Mouse (Mus musculus): ENCODE data around the gene Gm5134. TPM values are rescaled to one million over a fixed set of nuclear protein-coding genes. Genes with fewer than 3 reads are reported as not detected.

Gm5134 gene
- polyA plus RNA-seq, 1 experiment from 2014 or later: not detected

GRCm38 (mm10) chr10:76028016-76028366 lies 73.7 kb downstream of the Gm5134 start:
- Histone ChIP-seq H3K9ac (ENCODE audit: low read depth, low read length) (no peak overlapping the region), H3K27ac (ENCODE audit: low read depth, low read length) (no peak overlapping the region), H3K27me3 (replicated peaks; ENCODE audit: control insufficient read depth, insufficient read depth, low read length) (no peaks in the 10 kb centered on the region), H3K4me1 (replicated peaks; ENCODE audit: control insufficient read depth, insufficient read depth, low read length) (no peaks in the 10 kb centered on the region; the same call in 1 of the 2 replicates), H3K36me3 (ENCODE audit: control insufficient read depth, insufficient read depth) (no peaks in the 10 kb centered on the region), H3K9me3 (ENCODE audit: control insufficient read depth) (0 out of 2 replicates have a peak, but pooled peaks cover 2% of the 10 kb centered on the region), H3K4me3 (ENCODE audit: low read depth, low read length) (no peak overlapping the region), H3K4me2 (replicated peaks; ENCODE audit: low read depth) (no peak overlapping the region)
- ATAC-seq: no peak
- no peak for TF ChIP-seq CTCF (IDR thresholded peaks at IDR 0.05; ENCODE audit: low read depth)
- 37% methylated on average over 4 of the region's 4 CpGs for WGBS

- H3K4me2 ChIP-seq (replicated peaks; ENCODE audit: low read depth): no peak overlapping the region
- H3K27me3 ChIP-seq (replicated peaks; ENCODE audit: control insufficient read depth, insufficient read depth, low read length): no peaks in the 10 kb centered on the region
- H3K9me3 ChIP-seq (ENCODE audit: control insufficient read depth): 0 out of 2 replicates have a peak, but pooled peaks cover 2% of the 10 kb centered on the region
- H3K9ac ChIP-seq (ENCODE audit: low read depth, low read length): no peak overlapping the region
- no peaks in the 10 kb centered on the region for H3K36me3 ChIP-seq (ENCODE audit: control insufficient read depth, insufficient read depth)
- no peak overlapping the region for H3K4me3 ChIP-seq (ENCODE audit: low read depth, low read length)
- peaks cover 4% of the 10 kb centered on the region; the same call in 1 of the 2 replicates for H3K4me1 ChIP-seq (replicated peaks; ENCODE audit: control insufficient read depth, insufficient read depth, low read length)
- no peak for TF ChIP-seq CTCF (IDR thresholded peaks at IDR 0.05; ENCODE audit: low read depth)
- ATAC-seq: no peak
- H3K27ac ChIP-seq (ENCODE audit: low read depth, low read length): no peak overlapping the region
- 65% methylated on average over 9 of the region's 9 CpGs for WGBS
Observed at GRCm38 (mm10) chr10:76028396-76028795, 74.1 kb downstream of the Gm5134 start.

- ATAC-seq: no peak
- TF ChIP-seq CTCF (IDR thresholded peaks at IDR 0.05; ENCODE audit: low read depth): no peak
- 76% methylated on average over 5 of the region's 5 CpGs for WGBS
Observed at GRCm38 (mm10) chr10:76029276-76029675, 75.0 kb downstream of the Gm5134 start.

GRCm38 (mm10) chr10:76030496-76030895 lies 76.2 kb downstream of the Gm5134 start:
- TF ChIP-seq CTCF (IDR thresholded peaks at IDR 0.05; ENCODE audit: low read depth): 0 out of 2 replicates have a peak, but pooled peaks have one; percentile 16
- no peak overlapping the region for H3K4me3 ChIP-seq (ENCODE audit: low read depth, low read length)
- no peak for ATAC-seq
- no peaks in the 10 kb centered on the region for H3K27me3 ChIP-seq (replicated peaks; ENCODE audit: control insufficient read depth, insufficient read depth, low read length)
- H3K36me3 ChIP-seq (ENCODE audit: control insufficient read depth, insufficient read depth): no peaks in the 10 kb centered on the region
- H3K9ac ChIP-seq (ENCODE audit: low read depth, low read length): no peak overlapping the region
- H3K9me3 ChIP-seq (ENCODE audit: control insufficient read depth): no peaks in the 10 kb centered on the region
- H3K4me1 ChIP-seq (replicated peaks; ENCODE audit: control insufficient read depth, insufficient read depth, low read length): peaks cover 4% of the 10 kb centered on the region; the same call in 1 of the 2 replicates
- 72% methylated on average over 5 of the region's 5 CpGs for WGBS
- H3K27ac ChIP-seq (ENCODE audit: low read depth, low read length): no peak overlapping the region
- H3K4me2 ChIP-seq (replicated peaks; ENCODE audit: low read depth): no peak overlapping the region

More at GRCm38 (mm10) chr10:76029276-76029675, 75.0 kb downstream of the Gm5134 start:
- H3K36me3 ChIP-seq (ENCODE audit: control insufficient read depth, insufficient read depth): no peaks in the 10 kb centered on the region
- no peak overlapping the region for H3K4me3 ChIP-seq (ENCODE audit: low read depth, low read length)
- H3K27ac ChIP-seq (ENCODE audit: low read depth, low read length): no peak overlapping the region
- H3K9me3 ChIP-seq (ENCODE audit: control insufficient read depth): 0 out of 2 replicates have a peak, but pooled peaks cover 2% of the 10 kb centered on the region
- no peak overlapping the region for H3K9ac ChIP-seq (ENCODE audit: low read depth, low read length)
- H3K4me2 ChIP-seq (replicated peaks; ENCODE audit: low read depth): no peak overlapping the region
- H3K27me3 ChIP-seq (replicated peaks; ENCODE audit: control insufficient read depth, insufficient read depth, low read length): no peaks in the 10 kb centered on the region
- H3K4me1 ChIP-seq (replicated peaks; ENCODE audit: control insufficient read depth, insufficient read depth, low read length): peaks cover 4% of the 10 kb centered on the region; the same call in 1 of the 2 replicates

- peak overlapping the region; percentile 62; the same call in 1 of the 2 replicates for H3K9ac ChIP-seq (ENCODE audit: low read depth, low read length)
- H3K27me3 ChIP-seq (replicated peaks; ENCODE audit: control insufficient read depth, insufficient read depth, low read length): no peaks in the 10 kb centered on the region
- peaks cover 4% of the 10 kb centered on the region; the same call in 1 of the 2 replicates for H3K4me1 ChIP-seq (replicated peaks; ENCODE audit: control insufficient read depth, insufficient read depth, low read length)
- no peak for TF ChIP-seq CTCF (IDR thresholded peaks at IDR 0.05; ENCODE audit: low read depth)
- peak overlapping the region; percentile 59 for H3K4me3 ChIP-seq (ENCODE audit: low read depth, low read length)
- 49% methylated on average over 14 of the region's 14 CpGs for WGBS
- H3K27ac ChIP-seq (ENCODE audit: low read depth, low read length): no peak overlapping the region; the same call in 1 of the 2 replicates
- peaks cover 1% of the 10 kb centered on the region for H3K36me3 ChIP-seq (ENCODE audit: control insufficient read depth, insufficient read depth)
- peak; percentile 66 for ATAC-seq
- peak overlapping the region; percentile 86 for H3K4me2 ChIP-seq (replicated peaks; ENCODE audit: low read depth)
- H3K9me3 ChIP-seq (ENCODE audit: control insufficient read depth): no peaks in the 10 kb centered on the region
Observed at GRCm38 (mm10) chr10:76031511-76032401, 77.4 kb downstream of the Gm5134 start.

- under 1% methylated on average over 56 of the region's 58 CpGs for WGBS
- Histone ChIP-seq H3K9ac (ENCODE audit: low read depth, low read length) (peak within 1 kb of the TSS; percentile 62), H3K9me3 (ENCODE audit: control insufficient read depth) (no peaks in the 10 kb centered on the region), H3K36me3 (ENCODE audit: control insufficient read depth, insufficient read depth) (peaks cover 7% of the 10 kb centered on the region), H3K27me3 (replicated peaks; ENCODE audit: control insufficient read depth, insufficient read depth, low read length) (no peaks in the 10 kb centered on the region), H3K4me3 (ENCODE audit: low read depth, low read length) (peak within 1 kb of the TSS; percentile 59), H3K4me2 (replicated peaks; ENCODE audit: low read depth) (peak within 1 kb of the TSS; percentile 86), H3K27ac (ENCODE audit: low read depth, low read length) (no peak within 1 kb of the TSS; the same call in 1 of the 2 replicates), H3K4me1 (replicated peaks; ENCODE audit: control insufficient read depth, insufficient read depth, low read length) (peaks cover 4% of the 10 kb centered on the region; the same call in 1 of the 2 replicates)
- TF ChIP-seq CTCF (IDR thresholded peaks at IDR 0.05; ENCODE audit: low read depth): peak; percentile 90
- peak; percentile 98 for ATAC-seq
Observed at GRCm38 (mm10) chr10:76032402-76033118, 78.2 kb downstream of the Gm5134 start, which contains the start of gene Zfp280b. Gene Zfp280b, plus strand, starts transcription at chr10:76032650.
